Mouse (Mus musculus) liver, embryonic 12.5 days (tissue): ENCODE results near the gene Gm17783. TPM values are rescaled to one million over a fixed set of nuclear protein-coding genes. Genes with fewer than 3 reads are reported as not detected.
"Not testable (repeated sequence)": the region's sequence is repeated elsewhere in the genome, so short reads cannot be mapped to it uniquely, and the experiment has no call there.

Source experiments
- ATAC-seq: fragments of 200-750 bp; cut with Nextera tagmentation; 2 replicates; pipeline ENCODE4 v1.8.0; 2017; ENCODE audit warnings: moderate number of reproducible peaks, mild to moderate bottlenecking, moderate library complexity
- H3K27ac ChIP-seq: fragments of 300-500 bp; sonication (generic); 2 replicates; pipeline ENCODE4 v1.5.1; 2016; ENCODE audit warnings: mild to moderate bottlenecking
- H3K27me3 ChIP-seq: fragments of 300-500 bp; sonication (generic); replicated peaks from 2 replicates; pipeline ENCODE4 v1.6.1; 2016; ENCODE audit warnings: mild to moderate bottlenecking, moderate library complexity
- H3K36me3 ChIP-seq: fragments of 300-500 bp; sonication (generic); 2 replicates; pipeline ENCODE4 v1.6.1; 2016; ENCODE audit warnings: mild to moderate bottlenecking, moderate library complexity
- H3K4me1 ChIP-seq: fragments of 300-500 bp; sonication (generic); 2 replicates; pipeline ENCODE4 v1.6.1; 2016
- H3K4me2 ChIP-seq: fragments of 300-500 bp; sonication (generic); 2 replicates; pipeline ENCODE4 v1.6.1; 2016; ENCODE audit warnings: mild to moderate bottlenecking, moderate library complexity
- H3K4me3 ChIP-seq: fragments of 300-500 bp; sonication (generic); 2 replicates; pipeline ENCODE4 v1.5.1; 2016; ENCODE audit warnings: mild to moderate bottlenecking, moderate library complexity
- H3K9ac ChIP-seq: fragments of 300-500 bp; sonication (generic); 2 replicates; pipeline ENCODE4 v1.6.1; 2016; ENCODE audit warnings: mild to moderate bottlenecking, moderate library complexity
- H3K9me3 ChIP-seq: fragments of 300-500 bp; sonication (generic); replicated peaks from 2 replicates; pipeline ENCODE4 v1.6.1; 2016; ENCODE audit warnings: mild to moderate bottlenecking, moderate library complexity
- WGBS: fragments of 180-500 bp; shearing (Covaris S2); methylation state at CpG from one replicate; pipeline ENCODE4 v1.1.7; 2016; ENCODE audit not compliant: insufficient replicate concordance; 5-methylcytosine and 5-hydroxymethylcytosine counted together
- polyA plus RNA-seq: library from polyadenylated mRNA; unstranded; fragments of >200 nt; fragmentation: Nextera tagmentation; extraction: Ambion mirVana; gene quantifications from 2 replicates; pipeline ENCODE4 v1.2.1, GENCODE M21; 2016

The Gm17783 gene
- polyA plus RNA-seq, 1 experiment from 2014 or later = not detected

DNA sequence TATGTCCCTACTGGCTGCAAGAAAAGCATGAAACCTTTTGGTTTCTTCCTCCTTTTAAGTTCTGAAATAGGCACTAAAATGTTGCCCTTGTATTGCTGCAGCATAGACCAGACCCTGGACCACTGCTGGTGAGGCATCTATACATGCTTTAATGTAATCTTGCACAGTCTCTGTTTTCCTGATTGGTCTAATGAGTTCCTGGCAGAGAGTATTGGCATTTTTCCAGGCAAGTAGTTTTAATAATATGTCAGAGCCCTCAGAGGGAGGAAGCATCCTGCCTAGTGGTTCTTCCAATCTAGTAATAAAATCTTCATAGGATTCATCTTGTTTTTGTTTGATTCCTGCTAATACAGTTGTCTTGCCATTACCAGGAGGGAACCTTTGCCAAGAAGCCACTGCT, 54.9 kb downstream of the Gm17783 start:
- no peak overlapping the region for H3K4me3 ChIP-seq
- H3K27me3 ChIP-seq = no peaks in the 10 kb centered on the region
- H3K9me3 ChIP-seq = no peaks in the 10 kb centered on the region
- no peak for ATAC-seq
- H3K4me2 ChIP-seq = no peak overlapping the region
- no peak overlapping the region for H3K9ac ChIP-seq
- H3K4me1 ChIP-seq = no peaks in the 10 kb centered on the region
- no peaks in the 10 kb centered on the region for H3K36me3 ChIP-seq
- H3K27ac ChIP-seq = no peak overlapping the region

GRCm38 (mm10) chr16:45471836-45472235, 60.0 kb downstream of the Gm17783 start:
- 66% methylated on average over 3 of the region's 3 CpGs for WGBS

More at GRCm38 (mm10) chr16:45471836-45472235, 60.0 kb downstream of the Gm17783 start:
- H3K4me1 ChIP-seq, H3K9ac ChIP-seq, H3K36me3 ChIP-seq, H3K27ac ChIP-seq, H3K4me3 ChIP-seq, H3K9me3 ChIP-seq, H3K27me3 ChIP-seq, H3K4me2 ChIP-seq, ATAC-seq: not testable (repeated sequence)

Other genes with a start within 250 kb of the Gm17783 start
- 0.53 and 0.79 TPM in 2 replicates for gene Cd200, start 123.0 kb downstream of the Gm17783 start, polyA plus RNA-seq
- not detected in 2 replicates for gene Gm609, start 39.1 kb downstream of the Gm17783 start, polyA plus RNA-seq
- not detected in 2 replicates for gene Slc9c1, start 3.3 kb upstream of the Gm17783 start, polyA plus RNA-seq
- gene Gcsam, start 78.3 kb upstream of the Gm17783 start, polyA plus RNA-seq = 1.8 and 2.3 TPM in 2 replicates
- gene BC016579, start 122.0 kb upstream of the Gm17783 start, polyA plus RNA-seq = 0.44 and 0.54 TPM in 2 replicates
- gene Tmprss7, start 161.6 kb upstream of the Gm17783 start, polyA plus RNA-seq = 0.29 and 0.44 TPM in 2 replicates
- gene Tagln3, start 192.6 kb upstream of the Gm17783 start, polyA plus RNA-seq = 0.76 and 0.77 TPM in 2 replicates
- 22.7 and 24.3 TPM in 2 replicates for gene Abhd10, start 210.9 kb upstream of the Gm17783 start, polyA plus RNA-seq